Mouse (Mus musculus): ENCODE results near the gene Gbp7. TPM values are rescaled to one million over a fixed set of nuclear protein-coding genes. Genes with fewer than 3 reads are reported as not detected.
"Not testable (repeated sequence)": the region's sequence is repeated elsewhere in the genome, so short reads cannot be mapped to it uniquely, and the experiment has no call there.

Gene Gbp7
- polyA plus RNA-seq, 1 experiment: 8.4 TPM

DNA sequence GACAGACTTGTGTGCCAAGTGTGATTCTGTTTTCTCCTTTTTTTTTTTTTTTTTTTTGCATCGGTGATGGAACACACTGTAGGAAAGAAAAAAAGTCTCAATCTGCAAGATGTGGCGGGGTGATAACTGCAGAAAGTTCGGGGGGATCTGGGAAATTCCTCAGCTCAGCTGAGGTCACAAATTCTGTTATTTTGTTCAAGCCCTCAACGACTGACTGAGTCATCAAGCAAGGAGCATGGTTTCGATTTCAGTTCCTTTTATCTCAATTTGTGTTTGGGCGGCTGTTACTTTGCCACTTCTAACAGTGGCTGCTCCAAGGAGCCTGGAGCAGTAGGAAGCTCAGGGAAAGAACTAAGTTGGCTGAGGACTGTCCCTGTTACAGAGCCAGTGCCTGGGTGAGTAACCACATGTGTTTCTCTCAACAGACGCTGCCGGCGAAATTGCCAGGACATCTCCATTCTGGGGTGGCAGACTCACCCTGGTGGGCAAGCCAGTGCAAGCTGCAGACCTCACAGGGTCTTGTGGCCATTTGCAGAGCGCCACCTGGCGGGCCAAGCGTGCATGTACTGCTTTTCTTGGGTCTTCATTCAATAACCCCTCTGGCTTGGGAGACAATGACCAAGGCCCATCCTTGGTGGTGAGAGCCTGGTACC lies 30.3 kb downstream of the Gbp7 start:
- DNase-seq (ENCODE audit: low spot score): peak; percentile 74

DNA sequence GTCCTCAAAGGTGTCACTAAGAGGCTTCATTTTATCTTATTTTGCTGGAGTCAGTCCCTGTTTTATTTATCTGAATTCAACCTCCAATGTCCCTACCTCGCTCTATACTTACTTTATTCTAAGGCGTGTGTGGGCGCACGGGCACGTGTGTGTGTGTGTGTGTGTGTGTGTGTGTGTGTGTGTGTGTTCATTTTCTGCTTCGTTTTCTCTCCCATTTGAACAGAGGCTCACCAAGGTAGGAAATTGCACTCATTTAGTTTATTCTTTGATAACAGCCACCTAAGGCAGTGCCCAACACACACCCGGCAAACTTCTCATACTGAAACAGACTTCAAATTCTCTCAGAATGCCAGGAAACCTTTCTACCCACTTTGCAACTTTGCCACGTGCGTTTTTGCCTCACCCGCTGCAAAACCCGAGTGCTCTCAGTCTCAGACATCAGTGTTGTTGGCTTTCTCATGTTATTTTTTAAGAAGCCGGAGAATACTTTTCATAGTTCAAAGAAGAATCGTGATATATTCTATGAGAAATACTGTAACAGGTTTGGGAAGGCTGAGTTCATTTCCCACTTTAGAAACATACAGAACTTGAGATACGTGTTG lies 31.0 kb downstream of the Gbp7 start:
- no peak for DNase-seq (ENCODE audit: low spot score)

DNA sequence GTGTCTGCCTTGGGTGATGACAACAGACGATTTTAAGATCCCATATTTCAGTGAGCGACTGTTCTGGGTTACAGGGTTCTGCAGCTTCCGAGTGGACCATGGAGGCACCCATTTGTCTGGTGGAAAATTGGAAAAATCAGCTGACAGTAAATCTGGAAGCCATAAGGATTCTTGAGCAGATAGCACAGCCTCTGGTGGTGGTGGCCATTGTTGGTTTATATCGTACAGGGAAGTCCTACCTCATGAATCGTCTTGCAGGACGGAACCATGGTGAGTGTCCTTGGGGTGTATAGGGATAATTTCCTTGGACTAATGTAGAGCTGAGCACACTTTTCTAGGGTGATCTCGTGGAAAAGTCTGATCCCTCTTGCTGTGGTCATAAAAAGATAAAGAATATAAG lies 31.5 kb downstream of the Gbp7 start:
- no peak for DNase-seq (ENCODE audit: low spot score)

DNA sequence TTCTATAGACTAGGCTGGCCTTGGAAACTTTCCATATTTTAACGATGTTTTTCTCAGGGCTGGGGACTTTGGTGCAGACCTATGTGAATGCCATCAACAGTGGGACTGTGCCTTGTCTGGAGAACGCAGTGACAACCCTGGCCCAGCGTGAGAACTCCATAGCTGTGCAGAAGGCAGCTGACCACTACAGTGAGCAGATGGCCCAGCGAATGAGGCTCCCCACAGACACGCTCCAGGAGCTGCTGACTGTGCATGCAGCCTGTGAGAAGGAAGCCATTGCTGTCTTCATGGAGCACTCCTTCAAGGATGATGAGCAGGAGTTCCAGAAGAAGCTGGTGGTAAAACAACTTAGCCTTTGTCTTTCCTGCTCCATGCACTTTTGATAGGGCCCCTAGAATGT lies 37.3 kb downstream of the Gbp7 start:
- DNase-seq (ENCODE audit: low spot score): not testable (repeated sequence)

DNA sequence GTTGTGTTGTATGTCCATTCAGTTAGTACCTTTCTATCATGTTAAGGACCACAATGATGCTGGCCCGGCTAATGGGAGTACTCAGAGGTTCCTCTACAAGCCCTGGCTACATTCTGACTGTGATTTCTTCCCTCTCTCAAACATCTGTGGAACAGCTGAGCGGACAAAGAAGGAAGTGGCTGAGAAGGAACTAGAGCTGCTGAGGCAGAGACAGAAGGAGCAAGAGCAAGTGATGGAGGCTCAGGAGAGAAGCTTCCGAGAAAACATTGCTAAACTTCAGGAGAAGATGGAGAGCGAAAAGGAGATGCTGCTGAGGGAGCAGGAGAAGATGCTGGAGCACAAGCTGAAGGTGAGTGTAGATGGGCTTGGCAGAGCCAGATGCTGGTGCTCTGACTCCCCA lies 40.6 kb downstream of the Gbp7 start:
- no peak for DNase-seq (ENCODE audit: low spot score)

DNA sequence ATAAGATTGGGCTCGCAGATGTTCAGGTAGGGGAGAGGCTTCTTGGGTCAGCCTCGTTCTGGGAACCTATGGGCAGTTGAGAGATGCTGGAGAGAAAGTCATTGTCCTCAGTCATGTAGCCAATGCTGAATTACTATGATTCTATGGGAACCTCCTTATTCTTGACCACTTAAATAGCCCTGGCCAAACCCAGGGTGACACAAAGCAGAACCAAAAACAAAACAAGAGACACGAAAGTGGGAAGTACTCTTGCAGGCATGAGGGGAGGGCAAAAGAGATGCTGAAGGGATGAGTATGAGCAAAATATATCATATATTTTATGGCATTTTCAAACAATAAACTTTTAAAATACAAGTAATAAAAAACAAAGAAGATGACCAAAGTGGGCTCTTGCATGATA lies 47.0 kb downstream of the Gbp7 start:
- no peak for DNase-seq (ENCODE audit: low spot score)

DNA sequence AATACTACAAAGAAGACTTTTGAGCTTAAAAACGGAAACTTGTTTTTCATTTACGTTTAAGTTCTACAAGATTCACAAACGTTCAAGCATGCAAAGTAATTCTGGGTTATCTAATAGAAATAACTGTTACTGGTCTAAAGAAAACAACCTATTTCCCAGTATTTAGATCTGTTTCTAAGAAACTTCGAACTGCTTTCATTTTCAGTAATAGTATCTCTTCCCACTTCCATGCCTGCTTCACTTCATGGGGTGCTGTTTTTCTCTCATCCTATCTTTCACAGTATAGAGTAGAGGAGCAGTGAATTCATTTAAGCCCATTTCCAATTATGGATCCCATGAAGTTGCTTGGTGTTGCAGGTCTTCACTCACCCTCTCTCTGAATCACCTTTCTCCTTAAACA lies 48.2 kb downstream of the Gbp7 start:
- no peak for DNase-seq (ENCODE audit: low spot score)

DNA sequence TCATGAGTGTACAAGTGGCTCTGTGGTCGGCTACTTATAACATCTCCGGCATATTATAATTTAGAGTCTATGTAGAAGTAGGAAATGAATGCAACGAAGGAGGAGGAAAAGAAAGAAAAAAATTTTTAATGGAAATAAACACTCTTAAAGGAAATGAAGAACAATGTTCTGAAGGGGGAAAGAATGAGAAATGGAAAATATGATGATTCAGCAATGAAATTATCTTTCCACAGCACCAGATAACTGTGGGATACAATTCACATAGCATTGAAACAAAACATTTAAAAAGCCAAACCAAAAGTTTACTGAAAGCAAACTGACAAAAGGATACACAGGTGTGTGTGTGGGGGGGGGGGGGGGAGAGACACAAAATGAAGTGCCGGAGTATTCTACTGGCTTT lies 52.9 kb downstream of the Gbp7 start:
- DNase-seq (ENCODE audit: low spot score): no peak

DNA sequence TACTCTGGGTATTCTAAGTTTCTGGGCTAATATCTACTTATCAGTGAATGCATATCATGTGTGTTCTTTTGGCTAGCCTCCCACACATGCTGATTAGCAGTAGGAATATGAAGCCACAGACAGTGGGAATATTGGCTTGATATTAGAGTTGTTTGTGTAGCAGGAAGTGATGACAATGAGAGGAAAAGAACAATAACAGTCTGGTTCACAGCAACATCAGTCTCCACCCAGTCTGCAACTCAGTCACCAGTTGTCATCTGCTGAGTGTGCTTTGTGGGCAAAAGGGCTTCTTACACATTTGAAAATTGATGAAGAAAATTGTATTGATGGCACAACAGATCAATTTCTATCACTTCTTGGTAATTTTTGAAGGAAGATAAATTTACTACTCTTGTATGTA lies 57.2 kb downstream of the Gbp7 start:
- DNase-seq (ENCODE audit: low spot score): no peak

DNA sequence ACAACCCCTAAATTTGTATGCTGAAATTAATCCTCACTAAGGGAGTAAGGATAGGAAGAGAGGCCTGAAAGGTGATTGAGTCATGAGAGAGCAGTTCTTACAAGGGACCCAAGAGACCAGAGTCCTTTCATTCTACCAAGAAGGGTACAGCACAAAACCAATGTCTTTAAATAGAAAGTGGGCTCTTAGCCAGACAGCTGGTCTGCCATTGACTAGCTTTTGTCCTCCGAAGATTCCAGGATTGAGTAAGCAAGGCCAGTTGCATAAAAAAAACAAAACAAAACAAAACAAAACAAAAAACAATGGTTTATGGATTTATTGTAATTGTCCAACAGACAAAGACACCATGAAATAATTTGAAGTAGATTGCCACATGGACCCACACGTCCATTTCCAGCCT lies 58.7 kb downstream of the Gbp7 start:
- DNase-seq (ENCODE audit: low spot score): no peak

DNA sequence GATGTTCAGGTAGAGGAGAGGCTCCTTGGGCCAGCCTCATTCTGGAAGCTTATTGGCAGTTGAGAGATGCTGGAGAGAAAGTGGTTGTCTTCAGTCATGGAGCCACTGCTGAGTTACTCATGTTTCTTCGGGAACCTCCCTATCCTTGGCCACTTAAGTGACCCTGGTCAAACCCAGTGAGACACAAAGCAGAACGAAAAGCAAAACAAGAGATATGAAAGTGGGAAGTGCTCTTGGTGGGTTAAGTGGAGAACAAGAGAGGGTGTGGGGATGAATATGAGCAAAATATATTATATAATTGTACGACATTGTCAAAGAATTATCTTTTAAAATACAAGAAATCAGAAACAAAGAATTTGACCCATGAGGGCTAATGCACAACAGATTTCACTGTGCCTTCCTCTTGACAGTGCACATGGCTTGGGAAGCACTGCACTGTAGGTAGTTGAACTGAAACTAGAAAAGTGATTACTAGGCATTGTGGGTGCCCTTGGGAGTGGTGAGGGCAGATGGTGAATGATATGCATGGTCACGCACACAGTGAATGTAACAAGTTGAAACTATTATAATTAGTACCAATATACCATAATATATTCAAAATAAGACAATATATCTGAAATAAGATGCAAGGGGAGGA lies 60.4 kb downstream of the Gbp7 start:
- DNase-seq (ENCODE audit: low spot score): no peak

DNA sequence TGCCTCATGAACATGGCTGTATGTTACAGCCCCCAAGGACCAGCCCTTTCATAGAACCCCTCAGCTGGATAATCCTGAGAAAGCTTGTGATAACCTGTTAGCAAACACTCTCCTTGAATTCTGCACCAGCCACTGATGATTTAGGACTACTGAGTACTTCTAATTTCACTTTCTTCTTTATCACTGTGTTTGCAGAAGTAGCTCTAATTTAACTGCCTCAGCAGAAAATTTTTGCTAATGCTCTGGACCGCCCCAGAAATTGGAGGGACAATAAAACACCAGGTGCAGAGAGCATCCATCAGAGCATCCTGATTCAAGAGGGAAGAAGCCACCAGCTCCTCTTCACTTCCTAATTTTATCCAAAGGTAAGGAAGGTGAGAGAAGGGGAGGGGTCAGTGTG lies 64.4 kb downstream of the Gbp7 start, which contains the start of gene Gbp2b:
Gene Gbp2b (plus strand): TSS at position 301 of the 400 bp plus-strand sequence.
- DNase-seq (ENCODE audit: low spot score): no peak

DNA sequence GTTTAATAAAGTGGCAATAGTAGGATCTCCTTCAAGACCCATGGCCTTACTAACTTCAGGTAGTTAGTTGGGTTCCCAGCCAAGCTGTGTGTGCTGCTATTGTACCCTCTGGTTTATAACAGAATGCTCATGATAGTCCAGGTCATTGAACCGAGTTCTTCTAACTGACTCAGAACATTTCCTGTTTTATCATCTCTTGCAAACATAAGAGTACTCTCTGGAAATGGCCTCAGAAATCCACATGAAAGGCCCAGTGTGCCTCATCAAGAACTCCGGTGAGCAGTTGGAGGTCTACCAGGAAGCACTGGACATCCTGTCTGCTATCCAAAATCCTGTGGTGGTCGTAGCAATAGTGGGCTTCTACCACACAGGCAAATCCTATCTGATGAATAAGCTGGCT lies 67.8 kb downstream of the Gbp7 start:
- no peak for DNase-seq (ENCODE audit: low spot score)

Other genes starting within 250 kb of the Gbp7 start
- gene Pdlim5, start 134.6 kb upstream of the Gbp7 start, polyA plus RNA-seq (2012; rRNA removed): 67.3 and 73.8 TPM in 2 replicates
- gene Gbp5, start 36.4 kb upstream of the Gbp7 start, polyA plus RNA-seq (2012; rRNA removed): 18.0 and 31.9 TPM in 2 replicates
- gene Gbp3, start 29.7 kb downstream of the Gbp7 start, polyA plus RNA-seq (2012; rRNA removed): 40.3 and 56.4 TPM in 2 replicates
- gene Gbp2b, start 64.5 kb downstream of the Gbp7 start, polyA plus RNA-seq (2012; rRNA removed): 0.78 and 2.7 TPM in 2 replicates
- gene Gbp2, start 90.3 kb downstream of the Gbp7 start, polyA plus RNA-seq (2012; rRNA removed): 76.1 and 142 TPM in 2 replicates
- 8.4 and 9.0 TPM in 2 replicates for gene Kyat3, start 170.7 kb downstream of the Gbp7 start, polyA plus RNA-seq (2012; rRNA removed)
- gene Gtf2b, start 234.7 kb downstream of the Gbp7 start, polyA plus RNA-seq (2012; rRNA removed): 36.3 and 44.0 TPM in 2 replicates